Mouse (Mus musculus): ENCODE results near the gene Rab3d.
"Not testable (repeated sequence)": the region's sequence is repeated elsewhere in the genome, so short reads cannot be mapped to it uniquely, and the experiment has no call there.

Rab3d gene

DNA sequence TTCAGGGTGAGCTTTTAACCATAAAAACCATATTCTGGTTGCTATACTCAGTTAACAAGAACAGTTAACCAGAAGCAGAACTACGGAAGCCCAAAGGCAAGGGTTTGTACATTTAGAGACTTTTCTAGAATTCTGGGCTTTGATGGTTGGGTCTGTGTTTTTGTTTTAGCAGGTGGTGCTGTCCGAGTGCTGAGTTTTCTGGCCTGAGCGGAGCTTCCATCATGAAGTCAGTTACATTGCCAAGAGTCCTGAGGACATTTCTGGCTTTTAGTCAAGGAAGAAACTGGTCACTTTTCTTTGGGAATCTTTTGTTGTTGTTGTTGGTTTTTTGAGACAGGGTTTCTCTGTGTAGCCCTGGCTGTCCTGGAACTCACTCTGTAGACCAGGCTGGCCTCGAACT lies 14.0 kb downstream of the Rab3d start:
- DNase-seq: no peak

DNA sequence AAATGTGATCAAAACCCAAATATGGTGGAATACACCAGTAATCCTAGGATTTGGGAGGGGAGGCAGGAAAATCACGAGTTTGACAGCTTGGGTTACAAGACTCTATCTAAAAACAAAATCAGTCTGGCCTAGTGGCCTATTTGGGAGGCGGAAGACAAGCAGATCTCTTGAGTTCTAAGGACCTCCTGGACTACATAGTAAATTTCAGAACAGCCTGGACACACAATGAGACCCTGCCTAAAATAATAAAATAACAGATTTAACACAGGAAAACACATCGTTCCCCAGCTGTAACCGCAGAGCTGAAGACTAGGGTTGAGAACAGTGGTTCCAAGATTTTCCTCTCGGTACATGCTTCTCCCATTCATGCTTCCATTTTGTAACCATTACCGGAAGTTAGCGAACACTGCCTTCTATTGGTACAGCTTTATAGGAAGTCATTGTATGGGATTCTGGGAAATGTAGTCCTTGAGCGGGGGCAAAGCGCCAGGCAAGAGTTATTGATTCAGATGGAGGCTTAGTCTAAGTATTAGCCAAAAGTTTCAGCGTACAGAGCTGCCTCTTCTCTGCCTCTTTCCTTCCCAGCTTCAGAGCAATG lies 16.7 kb downstream of the Rab3d start:
- DNase-seq: peak; percentile 71 to 76

DNA sequence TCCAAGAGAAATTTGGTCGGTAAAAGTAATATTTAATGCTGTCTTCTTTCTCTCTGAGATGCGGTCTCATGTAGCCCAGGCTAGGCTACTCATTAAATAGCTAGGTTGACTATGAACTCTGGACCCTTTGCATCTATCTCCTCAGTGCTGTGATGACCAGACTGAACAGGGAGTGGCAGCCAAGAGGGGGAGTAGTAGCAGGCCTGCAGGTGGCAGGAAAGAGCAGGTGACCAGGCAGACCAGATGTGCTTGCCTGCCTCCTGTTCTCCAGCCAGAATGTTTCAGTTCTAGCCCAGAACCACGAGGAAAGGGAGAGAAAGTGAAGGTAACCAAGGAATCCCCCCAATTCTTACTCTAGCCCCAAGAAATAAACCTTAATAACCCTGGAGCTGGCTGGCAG lies 28.8 kb downstream of the Rab3d start:
- DNase-seq: no peak

DNA sequence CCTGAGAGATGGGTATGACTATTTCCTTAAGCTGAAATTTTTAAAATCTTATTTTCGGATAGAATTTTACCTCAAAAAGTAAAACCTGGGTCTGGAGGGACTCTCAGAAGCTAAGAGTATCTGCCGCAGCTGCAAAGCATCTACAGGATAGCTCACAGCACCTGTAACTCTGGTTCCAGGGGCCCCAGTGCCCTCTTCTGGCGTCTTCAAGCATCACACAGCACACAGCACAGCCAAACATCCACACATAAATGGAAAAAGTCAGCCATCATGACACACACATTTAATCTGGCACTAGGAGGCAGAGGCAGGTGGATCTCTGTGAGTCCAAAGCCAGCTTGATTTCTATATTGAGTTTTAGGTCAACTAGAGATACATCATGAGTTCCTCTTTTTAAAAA lies 41.4 kb downstream of the Rab3d start:
- no peak for DNase-seq

DNA sequence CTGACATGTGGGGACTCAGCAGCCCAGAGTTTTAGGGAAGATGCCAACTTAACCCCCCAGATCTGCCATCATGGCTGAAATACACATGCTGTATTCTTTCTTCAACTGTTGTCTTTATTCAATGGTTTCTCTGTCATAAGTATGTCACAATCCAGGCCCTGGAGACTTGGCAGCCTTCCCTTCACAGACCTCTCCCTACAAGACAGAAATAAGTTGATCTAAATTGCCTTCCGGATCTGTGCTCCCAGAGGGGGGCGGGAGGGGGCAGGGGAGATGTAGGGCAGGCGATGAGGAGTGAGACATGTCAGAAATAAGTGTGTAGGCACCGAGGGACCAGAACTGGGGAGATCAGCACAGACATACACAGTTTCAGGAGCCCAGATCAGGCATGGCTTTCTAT lies 45.8 kb downstream of the Rab3d start:
- DNase-seq: no peak

DNA sequence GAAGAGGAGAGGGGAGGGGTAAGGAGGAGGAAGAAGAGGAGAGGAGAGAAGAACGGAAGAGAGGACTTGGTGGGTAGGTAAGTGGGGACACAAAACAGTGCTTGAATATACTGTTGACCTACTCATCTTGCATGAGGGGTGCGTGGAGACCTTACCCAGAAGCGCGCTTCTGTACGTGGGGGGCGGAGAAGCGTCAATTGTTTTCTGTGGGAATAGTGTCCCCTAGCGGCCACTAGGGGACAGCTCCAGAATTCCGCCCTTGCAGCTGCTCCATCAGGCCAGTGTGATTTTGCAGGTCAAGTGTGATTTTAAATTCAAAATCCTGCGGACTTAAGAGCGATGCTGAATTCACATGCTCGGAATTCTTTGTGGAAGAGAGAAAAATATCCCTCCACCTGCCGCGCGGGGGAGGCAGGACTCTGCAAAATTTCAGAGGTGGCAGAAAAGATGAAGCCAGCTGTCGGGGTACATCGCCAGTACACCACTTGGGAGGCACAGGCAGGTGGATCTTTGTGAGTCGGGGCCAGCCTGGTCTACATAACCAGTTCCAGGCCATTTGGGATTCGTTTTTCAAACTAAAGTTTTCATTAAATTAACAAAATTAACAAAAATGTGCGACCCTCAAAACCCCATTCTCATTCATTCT lies 47.0 kb downstream of the Rab3d start:
- DNase-seq: peak; percentile 67 to 72

DNA sequence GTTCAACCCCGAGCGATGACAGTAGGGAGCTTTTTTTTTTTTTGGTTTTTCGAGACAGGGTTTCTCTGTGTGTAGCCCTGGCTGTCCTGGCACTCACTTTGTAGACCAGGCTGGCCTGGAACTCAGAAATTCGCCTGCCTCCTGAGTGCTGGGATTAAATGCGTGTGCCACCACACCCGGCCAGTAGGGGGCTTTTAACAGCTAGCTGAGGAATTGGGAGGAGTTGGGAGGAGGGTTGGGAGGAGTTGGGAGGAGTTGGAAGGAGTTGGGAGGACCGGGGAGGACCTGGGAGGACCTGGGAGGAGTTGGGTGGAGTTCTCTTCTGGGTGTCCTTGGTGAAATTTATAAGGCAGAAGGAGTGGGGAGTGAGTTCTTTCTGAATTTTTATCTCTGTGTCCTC lies 48.7 kb downstream of the Rab3d start:
- DNase-seq: peak; percentile 84 to 87

DNA sequence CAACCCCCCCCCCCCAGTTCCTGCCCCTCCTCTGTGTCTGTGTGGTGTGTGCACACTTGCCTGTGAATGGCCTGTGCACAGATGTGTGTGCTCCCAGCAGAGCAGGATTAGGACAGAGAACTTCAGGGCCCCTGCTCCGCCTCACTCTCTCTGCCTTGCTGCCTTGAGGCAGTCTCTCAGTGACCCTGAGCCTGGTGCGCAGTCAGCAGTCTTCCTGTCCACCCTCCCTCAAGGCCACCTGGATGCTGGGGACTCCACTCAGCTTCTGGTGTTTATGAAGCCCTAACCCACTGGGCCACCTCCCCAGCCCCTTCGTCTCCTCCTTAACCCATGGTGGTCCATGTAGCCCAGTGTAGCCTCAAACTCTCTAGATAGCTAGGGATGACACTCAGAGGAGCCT lies 50.3 kb downstream of the Rab3d start:
- DNase-seq: no peak

DNA sequence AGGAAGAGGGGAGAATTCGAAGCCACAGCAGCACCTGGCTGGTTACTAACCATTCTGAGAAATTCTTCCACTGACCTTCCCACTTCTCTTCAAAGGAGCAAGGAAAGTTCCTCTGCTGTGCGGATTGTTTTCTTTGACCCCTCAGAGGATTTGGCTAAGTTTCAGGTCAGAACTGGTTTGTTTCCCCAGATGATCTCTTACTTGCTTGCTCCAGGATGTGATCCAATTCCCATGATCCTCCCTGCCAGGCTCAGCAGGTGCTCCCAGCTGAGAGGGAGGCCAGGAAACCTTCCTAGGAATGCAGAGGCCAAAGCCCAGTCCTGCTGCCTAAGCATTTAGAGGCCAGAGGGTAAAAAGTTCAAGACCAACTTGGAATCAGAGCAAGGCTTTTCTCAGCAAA lies 51.4 kb downstream of the Rab3d start:
- DNase-seq: no peak

DNA sequence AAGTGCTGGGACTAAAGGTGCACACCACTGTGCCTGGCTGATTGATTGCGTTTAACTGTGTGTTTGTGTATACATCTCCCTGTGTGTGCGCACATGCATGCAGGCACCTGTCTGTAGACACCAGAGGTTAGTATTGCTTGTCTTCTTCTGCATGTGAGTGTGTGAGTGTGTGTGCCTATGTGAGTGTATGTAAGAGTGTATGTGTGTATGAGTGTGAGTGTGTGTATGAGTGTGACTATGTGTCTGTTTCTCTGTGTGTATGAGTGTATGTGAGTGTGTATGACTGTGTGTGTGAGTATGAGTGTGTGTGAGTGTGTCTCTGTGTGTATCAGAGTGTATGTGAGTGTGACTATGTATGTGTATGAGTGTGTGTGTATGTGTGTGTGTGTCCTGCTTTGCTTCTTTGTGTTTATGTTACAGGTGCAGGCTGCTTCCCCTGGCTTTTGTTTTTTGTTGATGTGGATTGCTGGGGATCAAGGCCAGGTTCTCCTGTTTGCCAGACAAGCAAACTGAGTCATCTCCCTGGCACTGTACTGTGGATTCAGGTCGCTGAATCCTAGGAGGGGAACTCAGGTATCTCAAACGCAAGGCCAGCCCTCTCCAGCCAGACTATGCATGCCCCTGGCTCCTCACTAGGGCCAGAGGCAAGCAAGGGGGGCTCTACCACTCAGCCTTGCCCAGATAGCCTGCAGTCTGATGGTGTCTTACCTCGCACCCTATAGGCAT lies 52.2 kb downstream of the Rab3d start:
- DNase-seq: no peak

DNA sequence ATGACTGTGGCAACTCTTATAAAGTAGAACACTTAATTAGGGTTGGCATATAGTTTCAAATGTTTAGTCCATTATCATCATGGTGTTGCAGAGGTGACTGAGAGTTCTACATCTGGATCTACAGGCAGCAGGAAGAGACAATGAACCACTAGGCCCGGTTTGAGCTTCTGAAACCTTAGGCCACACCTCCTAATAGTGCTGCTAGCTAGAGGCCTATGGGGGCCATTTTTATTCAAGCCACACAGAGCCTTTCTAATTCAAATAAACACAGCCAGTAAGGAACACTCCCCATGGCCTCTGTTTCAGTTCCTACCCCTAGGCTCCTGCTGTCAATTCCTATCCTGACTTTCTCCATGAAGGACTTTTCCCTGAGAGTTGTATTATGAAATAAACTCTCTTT lies 55.8 kb downstream of the Rab3d start:
- no peak for DNase-seq

DNA sequence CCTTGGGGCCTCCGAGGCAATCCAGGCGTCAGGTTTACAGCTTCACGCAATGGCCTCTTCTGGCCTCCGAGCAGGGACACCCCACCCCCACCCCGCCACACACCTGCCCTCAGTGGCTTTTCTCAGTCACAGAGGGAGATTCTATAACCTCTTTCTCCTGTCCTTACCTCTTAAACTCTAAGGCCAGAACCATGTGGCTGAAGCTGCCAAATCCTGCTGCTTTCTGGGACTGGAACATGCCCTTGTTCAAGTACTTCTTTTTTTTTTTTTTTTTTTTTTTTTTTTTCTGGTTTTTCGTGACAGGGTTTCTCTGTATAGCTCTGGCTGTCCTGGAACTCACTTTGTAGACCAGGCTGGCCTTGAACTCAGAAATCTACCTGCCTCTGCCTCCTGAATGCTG lies 57.6 kb downstream of the Rab3d start:
- not testable (repeated sequence) for DNase-seq

DNA sequence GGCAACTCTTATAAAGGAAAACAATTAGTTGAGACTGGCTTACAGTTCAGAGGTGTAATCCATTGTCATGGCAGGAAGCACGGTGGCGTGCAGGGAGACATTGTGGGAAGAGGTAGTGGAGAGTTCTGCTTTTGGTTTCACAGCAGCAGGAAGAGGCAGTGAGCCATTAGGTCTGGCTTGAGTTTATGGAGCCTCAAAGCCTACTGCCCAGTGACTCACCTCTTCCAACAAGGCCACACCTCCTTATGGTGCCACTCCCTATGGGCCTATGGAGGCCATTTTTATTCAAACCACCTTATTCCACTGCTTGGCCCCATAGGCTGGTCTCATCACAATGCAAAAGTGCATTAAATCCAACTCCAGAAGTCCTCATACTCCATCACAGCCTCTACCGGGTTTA lies 58.4 kb downstream of the Rab3d start:
- DNase-seq: no peak

DNA sequence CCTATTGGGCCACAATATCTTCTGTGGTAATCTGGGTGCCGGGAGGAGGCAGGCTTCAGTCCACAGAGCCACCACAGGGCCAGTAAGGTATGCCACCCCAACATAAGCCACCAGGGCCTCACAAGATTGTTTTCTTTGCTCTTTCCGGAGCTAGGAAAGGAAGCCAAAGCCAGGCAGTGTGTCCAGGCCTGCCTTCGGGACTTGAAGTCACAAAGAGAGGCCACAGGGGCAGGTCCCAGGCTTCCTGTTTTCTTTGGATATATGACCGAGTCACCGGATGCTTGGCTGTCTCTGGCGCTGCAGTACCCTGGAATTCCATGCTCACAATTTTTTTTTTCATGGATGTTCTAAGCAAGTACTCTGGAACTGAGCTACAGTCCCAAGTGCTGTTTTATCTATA lies 59.9 kb downstream of the Rab3d start:
- peak; percentile 77 to 82 for DNase-seq

DNA sequence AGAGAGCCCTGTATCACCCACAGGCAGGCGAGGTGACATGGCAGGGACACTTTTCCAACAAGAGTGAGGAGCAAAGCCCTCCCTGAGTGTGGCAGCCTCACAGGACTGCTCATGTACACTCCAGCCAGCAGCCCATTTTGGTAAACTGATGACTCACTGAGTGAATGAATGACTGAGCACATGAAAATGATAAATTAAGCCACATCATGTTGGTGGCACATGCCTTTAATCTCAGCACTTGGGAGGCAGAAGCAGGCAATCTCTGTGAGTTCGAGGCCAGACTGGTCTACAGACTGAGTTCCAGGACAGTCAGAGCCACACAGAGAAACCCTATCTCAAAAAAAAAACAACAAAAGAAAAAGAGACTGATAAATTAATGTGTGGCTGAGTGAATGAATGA lies 60.5 kb downstream of the Rab3d start:
- DNase-seq: no peak
